Mouse (Mus musculus): ENCODE results near the gene Thrap3.

GRCm38 (mm10) chr4:126132636-126133264 is 69.8 kb downstream of the Thrap3 start:
- TF ChIP-seq CTCF (IDR thresholded peaks at IDR 0.05; ENCODE audit: borderline replicate concordance, insufficient read depth, low read depth, low read length) (no peak), POLR2A (IDR thresholded peaks at IDR 0.05; ENCODE audit: borderline replicate concordance, insufficient read depth, low read length) (no peak)

Data from cerebellum, adult 2 months (tissue).